Mouse (Mus musculus) spleen, adult 12 weeks (tissue): ENCODE measurements around the gene Ercc1.

ENCODE experiments used
- DNase-seq: peaks from one replicate; pipeline ENCODE4 v3.0.0; 2022; ENCODE audit warnings: low spot score

Gene Ercc1

GRCm38 (mm10) chr7:19338060-19338459 is 6.5 kb upstream of the Ercc1 start:
- DNase-seq = no peak

DNA sequence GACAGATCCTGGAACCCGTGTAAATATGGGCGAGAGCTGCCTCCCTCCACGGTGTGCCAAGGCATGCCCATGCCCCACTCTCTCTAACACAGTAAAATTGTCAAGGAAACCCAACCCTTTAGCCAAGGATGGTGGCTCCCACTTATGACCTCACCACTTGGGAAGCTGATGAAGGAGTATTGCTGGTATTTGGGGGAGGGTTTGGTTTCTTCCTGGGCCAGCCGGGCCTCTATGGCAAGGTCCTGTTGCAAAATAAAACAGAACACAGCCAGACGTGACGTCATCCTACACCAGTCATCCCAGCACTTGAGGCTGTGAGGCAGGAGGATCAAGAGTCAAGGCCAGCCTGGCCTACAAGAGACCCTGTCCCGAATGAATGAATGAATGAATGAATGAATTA is 6.0 kb upstream of the Ercc1 start:
- DNase-seq = no peak

- no peak for DNase-seq
Observed at GRCm38 (mm10) chr7:19341250-19341649, 3.3 kb upstream of the Ercc1 start.

DNA sequence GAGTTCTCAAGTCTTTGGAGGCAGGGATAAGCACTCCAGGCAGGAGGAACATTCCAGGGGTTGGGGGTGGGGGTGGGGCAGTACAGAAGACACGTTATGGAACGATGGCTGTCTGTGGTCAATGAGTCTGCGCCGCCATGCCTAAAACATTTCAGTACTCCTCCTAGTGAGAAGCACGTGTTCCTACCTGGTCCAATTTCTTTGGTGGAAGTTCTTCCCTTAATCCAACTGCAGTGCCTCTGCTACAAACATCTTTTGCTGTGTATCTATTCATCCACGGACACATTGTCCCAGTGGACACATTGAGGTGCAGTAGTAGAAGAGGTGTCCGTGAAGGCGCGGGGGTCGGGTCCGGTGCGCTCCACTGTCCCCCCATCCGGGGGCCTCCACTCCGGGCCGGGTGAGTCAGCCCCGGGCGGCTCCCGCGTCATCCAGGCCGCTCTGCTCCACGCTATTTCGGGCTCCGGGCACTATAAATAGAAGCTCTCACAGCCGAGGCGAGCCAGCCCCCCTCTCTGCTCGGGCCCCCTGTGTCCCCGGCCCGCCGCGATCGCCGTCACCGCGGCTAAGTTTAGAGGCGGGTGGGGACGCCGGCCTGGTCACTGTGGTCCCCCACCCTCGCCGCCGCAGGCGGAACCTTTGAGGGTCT is 2.7 kb upstream of the Ercc1 start:
- no peak for DNase-seq

- no peak for DNase-seq
Observed at GRCm38 (mm10) chr7:19342481-19343027, 2.0 kb upstream of the Ercc1 start.

DNA sequence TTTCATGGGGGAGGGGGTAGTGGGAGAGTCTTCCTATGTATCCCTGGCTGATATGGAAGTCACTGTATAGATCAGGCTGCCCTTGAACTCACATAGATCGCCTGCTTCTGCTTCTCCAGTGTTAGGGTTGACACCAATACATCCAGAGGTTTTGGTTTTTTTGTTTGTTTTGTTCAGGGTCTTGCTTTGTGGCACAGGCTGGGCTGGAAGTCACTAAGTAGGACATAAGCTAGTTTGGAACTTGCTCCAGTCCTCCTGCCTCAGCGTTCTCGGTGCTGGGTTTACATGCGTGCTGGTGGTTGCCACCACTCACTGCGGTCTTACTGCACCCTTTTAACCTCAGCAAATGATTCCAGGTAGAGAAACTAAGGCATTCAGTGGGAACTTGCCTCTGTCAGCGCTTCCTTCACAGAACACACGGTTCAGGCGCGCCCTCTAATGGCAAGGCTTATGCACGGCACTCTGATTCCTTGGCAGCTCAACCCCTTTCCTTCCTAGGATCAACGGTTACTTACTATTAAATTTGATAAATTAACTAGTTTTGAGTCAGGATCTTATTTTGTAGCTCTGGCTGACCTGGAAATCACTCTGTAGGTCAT is 1.3 kb upstream of the Ercc1 start:
- DNase-seq = no peak

- peak; percentile 91 for DNase-seq
Observed at GRCm38 (mm10) chr7:19344938-19345471, 427 bp downstream of the Ercc1 start.

GRCm38 (mm10) chr7:19349188-19349915 is 4.8 kb downstream of the Ercc1 start:
- no peak for DNase-seq

GRCm38 (mm10) chr7:19350221-19350620 is 5.6 kb downstream of the Ercc1 start:
- DNase-seq = no peak

GRCm38 (mm10) chr7:19354991-19355390 is 10.4 kb downstream of the Ercc1 start:
- no peak for DNase-seq

DNA sequence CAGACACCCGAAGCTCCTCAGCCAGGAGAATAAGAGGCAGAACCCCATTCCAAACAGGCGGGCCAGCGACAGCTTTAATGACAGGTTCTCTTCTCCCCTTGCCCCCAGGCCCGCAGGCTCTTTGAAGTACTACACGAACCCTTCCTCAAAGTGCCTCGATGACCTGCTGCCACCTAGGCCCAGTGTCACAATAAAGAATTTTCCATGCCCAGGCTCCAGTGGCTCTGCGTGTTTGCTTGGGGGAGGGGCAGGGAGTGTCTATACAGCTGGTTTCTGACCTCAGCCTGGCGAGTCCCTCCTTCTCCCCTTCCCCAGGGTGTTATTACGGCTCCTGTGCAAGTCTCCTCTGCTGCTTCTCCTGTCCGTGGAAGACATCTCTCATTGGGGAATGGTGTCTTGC is 11.7 kb downstream of the Ercc1 start:
- DNase-seq = no peak

- no peak for DNase-seq
Observed at GRCm38 (mm10) chr7:19357381-19358375, 13.1 kb downstream of the Ercc1 start.

- no peak for DNase-seq
Observed at GRCm38 (mm10) chr7:19358634-19359033, 14.1 kb downstream of the Ercc1 start.

- peak; percentile 79 for DNase-seq
Observed at GRCm38 (mm10) chr7:19359299-19359891, 14.8 kb downstream of the Ercc1 start, which contains the start of the genes Cd3eap and Ppp1r13l. Gene Cd3eap (minus strand): TSS chr7:19359483. Gene Ppp1r13l (plus strand): TSS chr7:19359749.

DNA sequence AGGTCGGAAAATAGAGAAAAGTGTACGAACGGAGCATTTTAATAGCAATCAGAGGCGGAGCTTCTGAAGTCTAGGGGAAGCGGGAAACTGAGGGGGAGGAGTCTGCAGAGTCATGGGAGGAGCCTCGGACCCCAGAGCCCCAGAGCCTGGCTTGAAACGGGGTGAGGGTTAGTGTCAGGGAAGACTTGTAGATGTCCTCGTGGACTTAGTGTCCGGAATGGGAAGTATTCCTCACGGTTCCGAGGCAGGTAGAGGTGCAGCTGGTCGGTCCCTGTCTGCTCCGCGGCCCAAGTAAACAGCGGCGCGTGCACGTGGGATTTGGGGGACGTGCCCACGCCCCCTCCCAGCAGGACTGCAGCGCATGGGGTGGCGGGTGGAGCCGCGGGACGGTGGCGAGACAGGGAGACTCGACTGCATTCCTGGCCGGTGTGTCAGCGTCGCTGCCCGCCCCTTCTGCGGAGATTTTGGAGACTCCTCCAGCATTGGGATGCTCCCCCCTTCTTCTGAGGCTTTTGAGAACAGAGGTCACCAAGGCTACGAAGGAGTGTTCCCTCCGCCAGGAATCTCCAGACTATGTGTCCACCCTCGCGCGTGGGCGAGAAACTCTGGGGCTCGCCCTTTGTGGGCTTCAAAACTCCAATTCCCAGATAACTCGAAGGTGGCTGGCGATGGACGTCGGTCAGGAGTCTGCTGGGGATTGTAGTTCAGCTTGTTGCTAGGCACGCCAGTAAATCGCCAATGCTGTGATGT is 15.5 kb downstream of the Ercc1 start:
- no peak for DNase-seq

DNA sequence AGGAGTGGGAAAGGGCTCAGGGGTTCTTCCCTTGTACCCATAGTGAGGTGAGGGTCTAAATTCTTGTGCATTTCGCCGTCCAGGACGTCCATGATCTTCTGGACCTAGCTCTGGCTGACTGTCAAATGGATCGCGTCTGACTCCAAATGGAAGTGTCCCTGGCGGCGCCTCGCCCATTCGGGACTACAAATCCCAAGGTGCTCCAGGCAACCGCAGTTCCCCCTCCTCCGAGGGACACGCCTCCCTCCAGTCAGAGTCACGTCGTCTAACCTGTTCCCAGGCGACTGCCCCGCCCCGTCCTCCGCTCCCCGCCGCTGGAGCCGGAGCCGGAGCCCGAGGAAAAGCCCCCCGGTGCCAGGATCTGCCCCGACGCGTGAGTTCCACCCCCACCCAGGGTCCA is 16.4 kb downstream of the Ercc1 start:
- peak; percentile 61 for DNase-seq

- DNase-seq = peak; percentile 83
Observed at GRCm38 (mm10) chr7:19361720-19362119, 17.1 kb downstream of the Ercc1 start.

- DNase-seq = no peak
Observed at GRCm38 (mm10) chr7:19362276-19362675, 17.7 kb downstream of the Ercc1 start.

DNA sequence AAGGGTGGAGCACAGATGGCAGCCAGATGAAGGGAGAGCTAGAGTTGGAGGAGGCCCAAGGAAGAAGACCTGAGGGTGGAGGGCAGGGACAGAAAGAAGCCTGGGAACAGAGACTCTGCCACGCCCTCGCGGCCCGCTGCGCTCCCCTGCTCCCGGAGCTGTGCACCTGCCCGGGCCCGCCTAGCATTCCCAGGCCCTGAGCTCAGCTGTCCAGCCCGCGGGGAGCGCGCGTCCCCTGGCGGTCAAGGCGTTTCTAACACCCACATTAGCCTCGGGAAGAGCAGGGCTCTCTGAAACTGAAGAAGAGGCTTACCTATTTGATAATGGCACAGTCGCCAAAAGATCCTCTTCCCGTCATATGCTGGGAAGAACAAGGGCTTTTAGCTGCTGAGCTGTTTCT is 19.3 kb downstream of the Ercc1 start:
- peak; percentile 62 for DNase-seq

DNA sequence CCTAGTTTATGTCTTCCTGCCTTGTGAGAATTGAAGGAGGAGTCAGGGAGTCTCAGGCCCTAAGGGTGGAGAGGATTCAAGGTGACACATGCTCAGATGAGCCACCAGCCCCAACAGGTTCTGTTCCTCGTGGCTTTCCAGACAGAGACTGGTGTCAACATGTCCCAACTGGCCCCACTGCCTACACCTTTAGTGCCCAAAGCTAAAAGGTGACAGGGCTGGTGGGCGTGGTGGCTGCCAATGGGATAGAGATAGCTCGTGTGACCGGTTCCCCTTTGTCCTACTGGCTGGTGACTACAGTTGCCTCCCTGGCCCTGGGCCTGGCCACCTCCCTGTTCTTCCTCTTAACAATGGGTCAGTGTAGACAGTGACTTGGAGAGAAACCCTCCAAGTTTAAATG is 20.8 kb downstream of the Ercc1 start:
- no peak for DNase-seq
